Mouse (Mus musculus): Measurements from ENCODE around the gene Slc5a2.

Gene Slc5a2

GRCm38 (mm10) chr7:128300952-128301351 lies 35.5 kb downstream of the Slc5a2 start:
- no peak for DNase-seq (ENCODE audit: low read depth, low spot score)

GRCm38 (mm10) chr7:128302151-128302550 lies 36.7 kb downstream of the Slc5a2 start:
- no peak for DNase-seq (ENCODE audit: low read depth, low spot score)

- no peak for DNase-seq (ENCODE audit: low read depth, low spot score)
These were observed 38.7 kb downstream of the Slc5a2 start for GRCm38 (mm10) chr7:128304198-128304597.

- no peak for DNase-seq (ENCODE audit: low read depth, low spot score)
These were observed 39.5 kb downstream of the Slc5a2 start for GRCm38 (mm10) chr7:128304907-128305306.

- DNase-seq (ENCODE audit: low read depth, low spot score), result no peak
These were observed 42.4 kb downstream of the Slc5a2 start for GRCm38 (mm10) chr7:128307851-128308250.

- DNase-seq (ENCODE audit: low read depth, low spot score), result no peak
These were observed 43.8 kb downstream of the Slc5a2 start for GRCm38 (mm10) chr7:128309216-128309615.

GRCm38 (mm10) chr7:128309776-128310175 lies 44.3 kb downstream of the Slc5a2 start:
- no peak for DNase-seq (ENCODE audit: low read depth, low spot score)

- no peak for DNase-seq (ENCODE audit: low read depth, low spot score)
These were observed 44.8 kb downstream of the Slc5a2 start for GRCm38 (mm10) chr7:128310229-128310688.

GRCm38 (mm10) chr7:128311263-128311662 lies 45.8 kb downstream of the Slc5a2 start:
- DNase-seq (ENCODE audit: low read depth, low spot score), result no peak

- no peak for DNase-seq (ENCODE audit: low read depth, low spot score)
These were observed 46.4 kb downstream of the Slc5a2 start for GRCm38 (mm10) chr7:128311811-128312210.

GRCm38 (mm10) chr7:128312375-128313059 lies 47.1 kb downstream of the Slc5a2 start:
- DNase-seq (ENCODE audit: low read depth, low spot score), result no peak

GRCm38 (mm10) chr7:128313601-128314000 lies 48.1 kb downstream of the Slc5a2 start:
- no peak for DNase-seq (ENCODE audit: low read depth, low spot score)

- no peak for DNase-seq (ENCODE audit: low read depth, low spot score)
These were observed 49.0 kb downstream of the Slc5a2 start for GRCm38 (mm10) chr7:128314491-128314890.

GRCm38 (mm10) chr7:128317011-128317410 lies 51.6 kb downstream of the Slc5a2 start:
- DNase-seq (ENCODE audit: low read depth, low spot score), result no peak

GRCm38 (mm10) chr7:128319140-128319539 lies 53.7 kb downstream of the Slc5a2 start:
- DNase-seq (ENCODE audit: low read depth, low spot score), result no peak

- DNase-seq (ENCODE audit: low read depth, low spot score), result no peak
These were observed 54.9 kb downstream of the Slc5a2 start for GRCm38 (mm10) chr7:128320219-128320816.

- DNase-seq (ENCODE audit: low read depth, low spot score), result no peak
These were observed 55.8 kb downstream of the Slc5a2 start for GRCm38 (mm10) chr7:128321260-128321659.

Measured in telencephalon, adult 2 months (tissue).